Mouse (Mus musculus) heart, embryonic 14.5 days (tissue): ENCODE measurements at regions not wholly inside any gene's neighbourhood (a gene's known extent, or its start where the extent isn't known, plus 50 kb on each side); places are given as distances from the start of the nearest gene placed in this dataset.

Experiments
- ATAC-seq: fragments of 200-750 bp; cut with Nextera tagmentation; 2 replicates; pipeline ENCODE4 v1.8.0; 2017; ENCODE audit warnings: low read depth, moderate TSS enrichment; ENCODE audit not compliant: insufficient number of reproducible peaks, insufficient read depth, low FRiP score
- H3K27ac ChIP-seq, 2 experiments: fragments of 200-500 bp in 1 of 2; fragments of 300-500 bp in 1 of 2; sonication (generic) in 1 of 2; replicated peaks in 1 of 2; 2 replicates each; pipeline ENCODE4 v1.5.1; 2012 to 2014; ENCODE audit warnings: low read depth in 2 of 2, low read length in 2 of 2, control low read depth in 1 of 2, mild to moderate bottlenecking in 1 of 2, mixed read lengths in 1 of 2; ENCODE audit not compliant: control insufficient read depth in 1 of 2, insufficient read depth in 1 of 2
- H3K27me3 ChIP-seq: fragments of 300-500 bp; sonication (generic); 2 replicates; pipeline ENCODE4 v1.6.1; 2014; ENCODE audit warnings: mild to moderate bottlenecking, low read length, control low read depth; ENCODE audit not compliant: control insufficient read depth, insufficient read depth
- H3K36me3 ChIP-seq: fragments of 300-500 bp; sonication (generic); 2 replicates; pipeline ENCODE4 v1.6.1; 2014; ENCODE audit warnings: mild to moderate bottlenecking, control low read depth, low read length, mixed read lengths; ENCODE audit not compliant: control insufficient read depth, insufficient read depth
- H3K4me1 ChIP-seq, 2 experiments: fragments of 200-500 bp in 1 of 2; fragments of 300-500 bp in 1 of 2; sonication (generic) in 1 of 2; 2 replicates each; pipeline ENCODE4 v1.6.1; 2012 to 2014; ENCODE audit warnings: low read length in 2 of 2, control low read depth in 1 of 2, mixed read lengths in 1 of 2; ENCODE audit not compliant: control insufficient read depth in 2 of 2, insufficient read depth in 2 of 2
- H3K4me2 ChIP-seq: fragments of 300-500 bp; sonication (generic); 2 replicates; pipeline ENCODE4 v1.6.1; 2014; ENCODE audit warnings: mild to moderate bottlenecking, low read length
- H3K4me3 ChIP-seq, 2 experiments: fragments of 200-500 bp in 1 of 2; fragments of 300-500 bp in 1 of 2; sonication (generic) in 1 of 2; 2 replicates each; pipeline ENCODE4 v1.5.1; 2012 to 2014; ENCODE audit warnings: low read length in 2 of 2, mild to moderate bottlenecking in 2 of 2, control low read depth in 1 of 2, low read depth in 1 of 2, moderate library complexity in 1 of 2; ENCODE audit not compliant: control insufficient read depth in 1 of 2, insufficient read depth in 1 of 2
- H3K9ac ChIP-seq: fragments of 300-500 bp; sonication (generic); 2 replicates; pipeline ENCODE4 v1.6.1; 2014; ENCODE audit warnings: mild to moderate bottlenecking, low read length
- H3K9me3 ChIP-seq: fragments of 300-500 bp; sonication (generic); 2 replicates; pipeline ENCODE4 v1.6.1; 2016; ENCODE audit warnings: low read length, control low read depth; ENCODE audit not compliant: control insufficient read depth
- WGBS: fragments of 180-500 bp; shearing (Covaris S2); extraction: QIAGEN DNeasy Blood & Tissue Kit; methylation state at CpG from one replicate; pipeline ENCODE4 v1.1.7; 2014; 5-methylcytosine and 5-hydroxymethylcytosine counted together

- no peak overlapping the region for H3K4me3 ChIP-seq
Measured at GRCm38 (mm10) chr12:97218445-97218844, 1040.8 kb downstream of the Galc start.

DNA sequence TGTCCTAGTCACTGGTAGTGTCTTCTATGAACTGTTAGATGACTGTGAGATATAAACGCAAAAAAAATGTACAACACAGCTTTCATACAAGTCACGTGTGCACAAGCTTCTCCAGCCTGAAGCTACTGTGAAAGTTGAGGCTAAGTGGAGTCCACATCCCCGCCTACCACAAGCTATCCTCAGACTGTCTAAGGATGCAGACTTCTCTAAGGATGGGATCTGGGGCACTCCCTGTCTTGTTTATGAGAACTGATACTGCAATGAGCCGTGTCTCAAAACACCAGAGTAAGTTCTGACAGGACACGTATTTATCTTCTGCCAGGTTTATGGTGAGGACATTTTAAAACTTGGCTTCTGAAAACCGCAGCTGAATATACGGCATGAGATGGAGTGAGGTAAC, 1041.7 kb downstream of the Galc start:
- ATAC-seq: no peak
- Histone ChIP-seq H3K4me3 (no peak overlapping the region), H3K27me3 (no peaks in the 10 kb centered on the region), H3K36me3 (no peaks in the 10 kb centered on the region), H3K4me1 (no peaks in the 10 kb centered on the region), H3K9me3 (no peaks in the 10 kb centered on the region), H3K9ac (no peak overlapping the region), H3K4me2 (no peak overlapping the region), H3K27ac (no peak overlapping the region)
- WGBS: 77% methylated on average over 7 of the region's 7 CpGs

More at GRCm38 (mm10) chr12:97218445-97218844, 1040.8 kb downstream of the Galc start:
- Histone ChIP-seq H3K4me2 (no peak overlapping the region), H3K9me3 (no peaks in the 10 kb centered on the region), H3K36me3 (no peaks in the 10 kb centered on the region), H3K27ac (no peak overlapping the region), H3K9ac (no peak overlapping the region), H3K27me3 (no peaks in the 10 kb centered on the region), H3K4me1 (no peaks in the 10 kb centered on the region)
- whole genome bisulfite sequencing: 76% methylated on average over 2 of the region's 2 CpGs
- ATAC-seq: no peak

- H3K27ac ChIP-seq: no peak overlapping the region
- H3K9ac ChIP-seq: no peak overlapping the region
- H3K4me3 ChIP-seq: no peak overlapping the region
- WGBS: 59% methylated on average over 3 of the region's 3 CpGs
- no peak for ATAC-seq
- no peak overlapping the region for H3K4me2 ChIP-seq
- no peaks in the 10 kb centered on the region for H3K9me3 ChIP-seq
- no peaks in the 10 kb centered on the region for H3K36me3 ChIP-seq
- no peaks in the 10 kb centered on the region for H3K4me1 ChIP-seq
- no peaks in the 10 kb centered on the region for H3K27me3 ChIP-seq
Measured at GRCm38 (mm10) chr12:97203636-97204389, 1055.4 kb downstream of the Galc start.

DNA sequence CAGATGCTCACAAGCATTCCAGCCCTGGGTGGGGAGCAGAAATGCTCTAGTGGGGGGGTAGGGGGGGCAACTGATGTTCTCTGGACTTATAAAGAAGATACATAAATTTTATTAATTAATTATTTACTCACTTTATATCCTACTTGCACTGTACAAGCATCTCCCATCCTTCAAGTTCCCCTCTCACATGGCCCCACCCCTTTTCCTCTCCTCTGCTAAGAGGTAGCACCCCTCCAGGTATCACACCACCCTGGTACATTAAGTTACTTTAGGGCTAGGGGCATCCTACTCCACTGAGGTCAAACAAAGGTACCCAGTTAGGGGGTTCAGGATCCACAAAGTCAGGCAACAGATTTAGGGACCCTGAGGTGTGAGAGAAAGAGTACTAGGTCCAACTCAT, 1097.4 kb downstream of the Galc start:
- Histone ChIP-seq H3K9me3 (no peaks in the 10 kb centered on the region), H3K9ac (no peak overlapping the region), H3K4me2 (no peak overlapping the region), H3K36me3 (no peaks in the 10 kb centered on the region), H3K27me3 (no peaks in the 10 kb centered on the region), H3K4me3 (no peak overlapping the region), H3K4me1 (no peaks in the 10 kb centered on the region), H3K27ac (no peak overlapping the region)
- no peak for ATAC-seq

GRCm38 (mm10) chr12:97161429-97161828, 1097.8 kb downstream of the Galc start:
- ATAC-seq: no peak
- Histone ChIP-seq H3K9ac (no peak overlapping the region), H3K27ac (no peak overlapping the region), H3K27me3 (no peaks in the 10 kb centered on the region), H3K9me3 (no peaks in the 10 kb centered on the region), H3K36me3 (no peaks in the 10 kb centered on the region), H3K4me3 (no peak overlapping the region), H3K4me2 (no peak overlapping the region), H3K4me1 (no peaks in the 10 kb centered on the region)
- WGBS: 79% methylated on average over 9 of the region's 9 CpGs

DNA sequence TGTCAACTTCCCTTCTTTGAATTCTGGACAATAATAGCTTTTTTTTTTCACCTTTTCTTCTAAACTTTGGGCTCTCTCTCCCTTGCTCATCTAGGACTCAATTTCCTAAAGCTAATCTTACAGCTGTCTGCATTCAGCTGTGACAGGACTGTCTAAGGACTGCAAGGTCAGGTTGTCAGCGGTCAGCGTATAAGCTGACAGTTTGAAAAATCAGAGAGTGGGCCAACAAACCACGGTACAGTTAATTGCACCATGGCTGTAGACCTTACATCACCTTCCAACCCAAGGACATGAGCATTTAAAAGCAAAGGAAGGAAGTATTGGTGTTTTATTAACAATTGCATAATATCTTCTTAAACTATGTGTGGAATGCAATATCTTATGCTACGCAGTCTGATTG, 1100.9 kb downstream of the Galc start:
- ATAC-seq: no peak

DNA sequence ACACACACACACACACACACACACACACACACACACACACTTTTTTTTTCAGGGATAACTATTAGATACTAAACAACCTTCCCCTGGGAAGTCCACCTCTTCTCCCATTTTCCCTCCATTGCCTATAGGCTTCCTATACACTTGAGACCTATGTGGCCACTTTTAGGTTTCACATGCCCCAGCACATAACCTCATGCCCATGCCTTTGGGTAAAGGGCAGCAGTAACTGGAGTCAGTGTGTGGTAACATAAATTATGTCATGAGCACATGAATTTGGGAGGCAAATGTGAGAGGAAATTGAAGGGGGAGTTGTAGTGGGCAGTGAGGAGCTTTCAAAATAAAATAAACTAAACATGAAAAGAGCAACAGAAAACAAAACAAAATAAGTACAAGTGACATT, 1101.5 kb downstream of the Galc start:
- no peaks in the 10 kb centered on the region for H3K27me3 ChIP-seq
- no peak overlapping the region for H3K4me2 ChIP-seq
- no peak overlapping the region for H3K4me3 ChIP-seq
- no peaks in the 10 kb centered on the region for H3K4me1 ChIP-seq
- no peaks in the 10 kb centered on the region for H3K9me3 ChIP-seq
- H3K27ac ChIP-seq: no peak overlapping the region
- no peak for ATAC-seq
- no peak overlapping the region for H3K9ac ChIP-seq
- H3K36me3 ChIP-seq: no peaks in the 10 kb centered on the region

More for the DNA sequence above, 1100.9 kb downstream of the Galc start:
- H3K4me3 ChIP-seq: no peak overlapping the region
- no peak overlapping the region for H3K9ac ChIP-seq
- WGBS: 52% methylated on average over 4 of the region's 4 CpGs
- H3K27ac ChIP-seq: no peak overlapping the region
- H3K4me2 ChIP-seq: no peak overlapping the region
- H3K9me3 ChIP-seq: no peaks in the 10 kb centered on the region
- no peaks in the 10 kb centered on the region for H3K36me3 ChIP-seq
- no peaks in the 10 kb centered on the region for H3K4me1 ChIP-seq
- no peaks in the 10 kb centered on the region for H3K27me3 ChIP-seq

- Histone ChIP-seq H3K9me3 (no peaks in the 10 kb centered on the region), H3K9ac (no peak overlapping the region), H3K4me3 (no peak overlapping the region), H3K36me3 (no peaks in the 10 kb centered on the region), H3K27ac (no peak overlapping the region), H3K4me2 (no peak overlapping the region), H3K4me1 (no peaks in the 10 kb centered on the region), H3K27me3 (no peaks in the 10 kb centered on the region)
- ATAC-seq: no peak
- 70% methylated on average over 3 of the region's 3 CpGs for WGBS
Measured at GRCm38 (mm10) chr12:97156499-97157110, 1102.7 kb downstream of the Galc start.
